Mouse (Mus musculus) bone marrow, adult 2 months (tissue): ENCODE results near the gene Cpa1.

Source experiments
- CTCF ChIP-seq: fragments of 200-500 bp; IDR thresholded peaks from 2 replicates; pipeline ENCODE4 v1.5.1; 2011; ENCODE audit warnings: low read length, control low read depth; ENCODE audit not compliant: control insufficient read depth, insufficient read depth
- POLR2A ChIP-seq: fragments of 200-500 bp; IDR thresholded peaks from 2 replicates; pipeline ENCODE4 v1.6.1; 2011; ENCODE audit warnings: low read depth, mild to moderate bottlenecking, control low read depth, low read length, borderline replicate concordance; ENCODE audit not compliant: control insufficient read depth

DNA sequence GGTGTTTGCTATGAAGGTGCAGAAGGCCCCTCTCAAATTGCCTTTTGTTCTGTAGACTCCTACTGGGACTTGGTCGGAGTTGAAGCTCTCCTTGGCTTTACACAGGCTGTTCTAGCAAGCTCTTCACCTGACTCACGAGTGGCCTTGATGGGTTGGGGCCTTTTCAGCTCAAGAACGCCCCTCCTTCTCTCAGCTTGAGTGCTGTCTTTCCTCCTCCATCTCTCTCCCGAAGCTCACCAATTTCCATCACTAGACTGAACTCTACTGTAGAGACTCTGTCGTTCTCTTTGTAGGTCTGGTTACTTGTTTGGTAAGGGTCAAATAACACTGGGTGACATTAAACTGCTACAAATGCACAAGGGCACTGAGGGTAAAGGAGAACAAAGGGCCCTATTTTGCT, 53.8 kb downstream of the Cpa1 start:
- TF ChIP-seq CTCF (no peak), POLR2A (no peak)
